Mouse (Mus musculus) spleen, adult 18-20 months (tissue): Measurements from ENCODE around the gene Rpl5.
A peak's percentile ranks its signal among the peaks of the same experiment; 100 is the strongest.

ENCODE experiments used
- DNase-seq, 2 experiments: peaks; one replicate each; pipeline ENCODE4 v3.0.0; 2022; ENCODE audit warnings: mixed read lengths in 2 of 2

Gene Rpl5

DNA sequence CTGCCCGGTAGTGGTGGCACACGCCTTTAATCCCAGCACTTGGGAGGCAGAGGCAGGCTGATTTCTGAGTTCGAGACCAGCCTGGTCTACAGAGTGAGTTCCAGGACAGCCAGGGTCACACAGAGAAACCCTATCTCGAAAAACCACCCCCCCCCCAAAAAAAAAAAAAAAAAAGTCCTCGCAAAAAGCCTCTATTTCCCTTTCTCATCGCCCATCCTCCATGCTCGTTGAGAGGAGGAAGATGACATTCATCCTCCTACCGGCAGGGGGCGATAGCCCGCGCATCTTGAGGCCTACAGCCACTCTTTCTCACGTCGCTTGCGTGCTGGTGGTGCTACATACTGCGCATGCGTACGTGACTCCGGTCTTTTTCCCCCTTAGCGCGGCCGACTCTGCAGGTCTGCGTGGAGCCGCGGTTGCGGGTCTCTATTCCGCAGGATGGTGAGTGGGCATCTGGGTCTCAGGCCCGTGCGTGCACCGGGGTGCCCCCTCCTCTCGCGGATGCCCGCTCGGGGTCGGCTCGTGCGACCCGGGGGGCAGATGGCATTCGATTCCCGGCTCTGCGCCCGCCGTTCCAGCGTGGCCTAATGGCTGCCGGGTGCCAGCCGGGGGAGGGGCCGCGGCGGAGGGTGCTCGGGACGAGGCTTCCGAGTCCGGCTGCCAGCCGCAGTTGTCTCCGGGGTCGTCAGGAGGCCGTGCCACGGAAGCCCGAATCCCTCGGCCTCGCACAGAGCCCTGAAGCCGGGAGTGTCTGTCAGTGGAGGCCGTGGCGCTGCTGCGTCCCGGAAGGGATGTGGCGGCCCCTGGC, at the start of gene Rpl5:
Rpl5 (plus strand) TSS at position 297 of the 808 bp plus-strand sequence.
- peak; percentile 91 to 95 for DNase-seq

GRCm38 (mm10) chr5:107853807-107854206, 46.5 kb upstream of the Rpl5 start:
- DNase-seq, result no peak

DNA sequence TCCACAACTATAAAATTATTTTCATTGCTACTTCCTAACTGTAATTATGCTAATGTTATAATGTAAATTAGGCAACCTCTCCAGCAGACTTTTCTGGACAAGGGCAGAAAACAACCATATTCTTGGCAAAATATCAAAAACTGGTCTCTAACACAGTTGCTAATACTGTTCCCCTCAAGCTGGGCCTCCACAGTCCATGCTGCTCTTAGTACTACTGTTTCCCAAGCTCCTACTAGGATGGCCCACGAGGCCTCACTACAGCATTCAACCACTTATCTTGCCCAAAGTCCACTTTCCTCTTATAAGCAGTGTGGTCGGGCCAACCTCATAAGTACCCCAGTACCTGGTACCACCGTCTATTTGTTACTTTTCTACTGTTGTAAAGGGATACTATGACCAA, 45.7 kb upstream of the Rpl5 start:
- no peak for DNase-seq

- DNase-seq, result no peak
Observed at GRCm38 (mm10) chr5:107855546-107855945, 44.8 kb upstream of the Rpl5 start.

DNA sequence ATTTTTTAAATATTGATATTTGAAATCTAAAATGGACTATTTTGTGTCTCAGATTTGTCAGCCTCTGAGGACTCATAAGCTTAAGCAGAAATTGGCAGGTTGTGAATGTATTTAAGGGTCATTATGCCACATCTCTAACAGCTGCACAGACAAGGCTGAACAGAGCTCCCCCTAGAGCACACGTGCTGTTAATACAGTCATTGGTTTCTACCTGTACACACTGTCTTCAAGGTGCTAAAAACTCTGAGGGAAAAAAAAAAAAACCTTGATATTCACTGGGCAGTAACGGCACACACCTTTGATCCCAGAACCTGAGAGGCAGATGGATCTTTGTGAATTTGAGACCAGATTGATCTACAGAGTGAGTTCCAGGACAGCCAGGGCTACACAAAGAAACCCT, 41.3 kb upstream of the Rpl5 start:
- DNase-seq, result peak in 1 of 2 experiments; percentile 13

- DNase-seq, result no peak
Observed at GRCm38 (mm10) chr5:107863971-107864370, 36.3 kb upstream of the Rpl5 start.

DNA sequence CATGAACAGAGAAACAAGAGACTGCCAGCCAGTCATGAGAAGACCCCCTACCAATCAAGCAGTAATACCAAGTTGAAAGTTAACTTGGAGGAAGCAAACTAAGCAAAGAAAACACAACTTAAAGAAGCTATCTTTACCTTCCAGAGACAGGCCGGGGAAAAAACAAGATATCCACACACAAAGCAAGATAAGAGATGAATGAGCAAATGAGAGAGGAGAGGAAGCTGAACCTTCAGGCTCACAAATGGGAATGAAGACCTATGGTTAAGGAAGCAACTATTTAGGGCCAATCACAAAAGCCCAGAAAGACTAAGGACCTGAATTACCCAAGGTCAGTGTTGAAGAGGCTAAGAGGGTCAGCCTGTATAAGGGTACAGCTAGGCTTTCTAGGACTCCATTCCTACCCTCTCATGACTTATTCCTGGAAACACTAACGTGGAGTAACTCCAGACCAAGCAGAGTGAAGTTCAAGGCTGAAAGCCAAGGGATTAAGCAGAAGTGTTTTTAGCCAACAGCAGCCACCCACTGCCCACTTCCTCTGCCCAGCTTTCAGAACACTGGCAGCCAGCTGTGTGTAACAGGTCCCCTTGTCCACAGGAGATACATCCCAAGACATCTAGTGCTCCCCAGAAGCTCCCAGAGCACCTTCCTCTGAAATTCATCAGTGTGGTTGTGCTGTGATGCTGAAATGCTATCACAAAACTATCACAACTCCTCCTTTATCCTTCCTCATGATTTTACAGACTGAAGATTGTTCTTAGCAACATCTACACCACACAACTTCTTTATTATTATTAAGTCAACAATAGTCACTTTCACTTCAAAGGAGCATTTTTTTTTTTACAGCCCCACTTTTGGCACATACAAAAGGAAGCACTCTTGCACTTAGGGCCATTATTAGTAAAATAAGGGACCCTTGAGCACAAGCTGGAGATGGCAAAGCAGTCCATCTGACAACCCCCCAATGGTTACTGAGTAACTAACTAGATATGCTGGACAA, 33.9 kb upstream of the Rpl5 start:
- DNase-seq, result peak in 1 of 2 experiments; percentile 14

DNA sequence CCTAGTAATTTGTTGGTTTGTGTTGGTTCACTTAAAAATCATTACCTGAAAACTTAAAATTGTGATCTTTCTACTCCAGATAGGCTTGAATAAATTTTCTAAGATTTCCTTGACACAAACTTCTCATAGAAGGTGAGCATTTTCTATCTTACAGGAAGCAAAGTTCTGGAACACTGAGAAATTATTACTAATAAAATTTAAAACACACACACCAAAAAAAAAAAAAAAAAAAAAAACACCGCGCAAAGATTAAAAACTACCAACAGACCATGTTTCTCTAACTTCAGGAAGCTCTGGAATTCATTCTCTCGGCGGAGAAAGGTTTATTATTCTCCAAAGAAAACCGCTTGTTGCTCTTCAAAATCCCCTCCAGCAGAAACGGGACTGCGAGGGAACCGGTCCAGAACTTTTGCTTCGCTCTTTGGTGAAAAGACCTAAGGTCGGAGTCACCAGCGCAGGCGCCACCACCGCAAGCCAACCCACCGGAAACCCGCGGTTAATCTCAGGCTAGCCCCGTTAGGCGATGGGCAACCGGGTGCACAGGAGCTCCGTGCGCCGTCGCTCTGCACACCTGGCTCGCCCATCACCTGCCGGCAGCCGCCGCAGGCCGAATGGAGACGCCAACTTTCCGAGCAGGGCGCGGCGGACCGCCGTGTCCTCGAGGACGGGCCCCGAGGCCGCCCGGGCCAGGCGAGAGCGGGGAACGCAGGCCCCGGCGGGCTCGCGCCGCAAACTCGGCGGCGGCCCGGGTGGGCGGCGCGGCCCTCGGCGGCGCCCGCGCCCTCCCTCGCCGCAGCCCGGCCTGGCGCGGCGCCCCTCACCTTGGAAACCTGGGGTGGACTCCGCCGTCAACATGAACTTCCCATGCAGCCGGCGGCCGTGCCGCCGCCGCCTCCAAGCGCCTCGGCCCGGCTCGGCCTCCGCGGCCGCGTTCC, 32.1 kb upstream of the Rpl5 start:
- DNase-seq, result peak; percentile 57 to 66

GRCm38 (mm10) chr5:107868905-107869424, 31.3 kb upstream of the Rpl5 start:
- peak; percentile 72 to 77 for DNase-seq

DNA sequence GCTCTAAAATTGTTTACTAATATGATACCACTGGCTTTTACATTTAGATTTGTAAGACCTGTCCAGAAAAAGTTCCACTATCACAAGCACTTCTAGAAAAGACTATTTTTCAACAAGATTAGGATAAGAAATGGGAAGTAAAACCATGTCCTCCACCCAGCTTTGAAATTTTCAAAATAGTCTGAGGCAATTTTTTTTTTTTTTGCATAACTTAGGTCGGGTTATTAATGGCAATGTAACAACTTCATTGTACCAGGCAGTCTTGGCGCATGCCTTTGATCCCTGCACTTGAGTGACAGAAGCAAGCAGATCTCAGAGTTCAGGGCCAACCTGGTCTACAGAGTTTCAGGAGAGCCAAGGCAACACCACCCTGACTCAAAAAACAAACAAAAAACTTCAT, 30.6 kb upstream of the Rpl5 start:
- no peak for DNase-seq

DNA sequence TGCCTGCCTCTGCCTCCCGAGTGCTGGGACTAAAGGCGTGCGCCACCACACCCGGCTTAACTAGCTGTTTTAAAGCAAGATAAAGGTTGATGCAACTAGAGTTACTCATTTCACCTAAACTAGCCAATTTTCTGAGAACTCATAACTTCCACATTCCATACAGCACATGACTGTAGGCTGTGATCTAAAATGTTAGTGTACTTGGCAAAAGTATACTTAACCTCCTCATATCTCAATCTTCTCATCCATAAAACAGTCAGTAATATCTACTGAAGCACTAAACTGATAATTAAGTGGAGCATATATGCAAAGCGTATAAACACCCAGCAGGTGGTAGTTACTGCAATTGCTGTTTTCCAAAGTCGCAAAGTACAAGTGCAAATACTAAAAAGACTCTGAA, 27.0 kb upstream of the Rpl5 start:
- no peak for DNase-seq

- DNase-seq, result no peak
Observed at GRCm38 (mm10) chr5:107873886-107874302, 26.4 kb upstream of the Rpl5 start.

DNA sequence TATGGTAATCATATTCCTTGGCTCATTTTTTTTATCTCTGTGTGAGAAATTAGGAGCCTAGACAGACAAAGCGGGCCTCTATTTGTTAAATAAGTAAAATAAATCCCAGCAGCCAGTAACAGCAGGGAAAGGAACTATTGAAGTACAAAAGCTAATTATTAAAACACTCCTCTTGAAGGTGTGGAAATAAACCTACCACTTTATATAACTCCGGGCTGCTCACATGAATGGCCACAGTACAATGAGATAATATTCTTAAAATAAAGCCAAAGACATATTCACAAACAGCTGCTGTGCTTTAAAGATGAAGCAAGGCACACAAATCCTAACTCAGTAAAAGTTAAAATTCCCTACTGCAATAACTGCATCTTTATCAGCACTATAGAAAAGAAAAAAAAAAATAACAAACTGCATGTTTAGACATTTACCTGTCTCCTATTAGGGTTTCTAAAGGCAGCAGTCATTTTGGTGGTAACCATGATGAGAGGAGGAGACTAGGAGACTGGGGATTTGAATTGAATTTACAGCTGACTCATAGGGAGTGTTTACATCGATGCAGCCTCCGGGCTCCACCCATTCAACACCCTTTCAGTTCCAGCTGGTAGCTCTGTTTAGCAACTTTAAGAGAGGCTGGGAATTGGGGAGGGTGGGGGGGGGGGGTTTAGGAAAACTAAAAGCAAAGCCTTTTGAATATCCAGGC, 25.6 kb upstream of the Rpl5 start, which contains the start of gene Evi5:
Evi5 (minus strand) TSS at position 547 of the 700 bp plus-strand sequence.
- DNase-seq, result no peak

DNA sequence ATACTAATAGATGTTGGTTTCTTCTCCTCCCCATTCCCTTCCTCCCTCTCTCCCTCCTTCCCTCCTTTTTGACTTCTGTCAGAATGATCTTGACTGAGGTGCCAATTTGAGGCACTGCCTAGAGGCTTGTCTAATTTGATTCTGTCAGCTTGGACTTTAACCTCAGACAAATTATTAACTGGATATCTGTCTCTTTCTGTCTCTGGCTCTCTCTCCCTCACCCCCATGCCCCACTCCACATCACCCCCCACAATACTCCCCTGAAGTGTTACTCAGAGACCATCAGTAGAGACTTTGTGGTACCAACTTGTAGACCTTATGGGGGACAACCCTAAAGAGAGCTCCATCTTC, 25.1 kb upstream of the Rpl5 start:
- DNase-seq, result no peak

DNA sequence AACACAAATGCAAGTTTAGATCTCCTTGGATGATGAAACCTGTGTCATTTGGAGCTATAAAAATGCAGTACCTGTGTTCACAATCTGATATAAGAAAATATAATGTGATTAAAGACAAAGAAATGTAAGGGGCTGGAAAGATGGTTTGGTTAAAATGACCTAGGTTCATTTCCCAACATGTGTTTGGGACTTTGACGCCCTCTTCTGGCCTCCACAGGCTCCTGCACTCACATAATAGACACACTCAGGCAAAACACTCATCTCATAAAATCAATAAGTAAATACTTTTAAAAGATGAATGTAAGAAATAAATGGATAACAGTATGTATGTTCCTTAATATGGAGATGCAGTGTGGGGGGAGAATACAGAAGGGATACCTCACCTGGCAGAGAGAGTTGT, 23.2 kb upstream of the Rpl5 start:
- DNase-seq, result no peak

- DNase-seq, result no peak
Observed at GRCm38 (mm10) chr5:107880710-107881109, 19.6 kb upstream of the Rpl5 start.

- no peak for DNase-seq
Observed at GRCm38 (mm10) chr5:107889994-107890888, 10.1 kb upstream of the Rpl5 start.

GRCm38 (mm10) chr5:107891515-107891914, 8.8 kb upstream of the Rpl5 start:
- DNase-seq, result peak in 1 of 2 experiments; percentile 29

GRCm38 (mm10) chr5:107894676-107895075, 5.6 kb upstream of the Rpl5 start:
- no peak for DNase-seq

DNA sequence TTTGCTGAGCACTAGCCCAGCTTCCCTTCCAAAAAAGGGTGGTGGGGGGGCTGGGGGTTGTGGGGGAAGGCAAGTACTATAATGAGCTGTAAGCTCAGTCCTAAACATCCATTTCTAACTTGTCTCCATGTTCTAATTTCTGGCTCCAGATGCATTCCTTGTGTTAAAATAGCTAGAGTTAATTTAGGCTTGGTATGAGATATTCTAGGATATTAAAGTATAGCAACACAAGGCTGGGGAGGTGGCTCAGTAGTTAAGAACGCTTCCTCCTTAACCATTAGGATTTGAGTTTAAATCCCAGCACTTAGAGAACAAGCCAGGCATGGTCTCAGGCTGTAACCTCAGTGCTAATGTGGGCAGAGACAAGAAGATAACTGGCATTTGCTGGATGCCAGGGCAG, 4.0 kb upstream of the Rpl5 start:
- DNase-seq, result no peak
